Mouse (Mus musculus) layer of hippocampus, adult 2 months (tissue): Measurements from ENCODE around the gene B3gnt7. TPM values are rescaled to one million over a fixed set of nuclear protein-coding genes. Genes with fewer than 3 reads are reported as not detected.

Experiments
- DNase-seq, 2 experiments: peaks; one replicate each; pipeline ENCODE4 v3.0.0; 2022; ENCODE audit warnings: low spot score in 2 of 2
- H3K27ac ChIP-seq: fragments of 200-600 bp; 2 replicates; pipeline ENCODE4 v1.8.1; 2022
- H3K4me3 ChIP-seq: fragments of 200-600 bp; 2 replicates; pipeline ENCODE4 v1.8.1; 2022; ENCODE audit warnings: mild to moderate bottlenecking
- CTCF ChIP-seq: fragments of 200-600 bp; conservative IDR thresholded peaks from 2 replicates; pipeline ENCODE4 v1.8.1; 2022; ENCODE audit warnings: antibody characterized with exemption, mild to moderate bottlenecking, moderate library complexity
- microRNA-seq, 2 experiments: library from miRNA; unstranded; fragments of <30 nt; microRNA quantifications; one replicate each; pipeline ENCODE4 v1.2.0; 2021
- total RNA-seq, 2 experiments: library from RNA; stranded (reverse); gene quantifications; 2 replicates each; pipeline ENCODE4 v1.2.3; 2021

The B3gnt7 gene
- total RNA-seq, 2 experiments from 2014 or later = 0.98 to 1.2 TPM

- no peak for TF ChIP-seq CTCF
- Histone ChIP-seq H3K4me3 (no peak overlapping the region), H3K27ac (no peak overlapping the region)
- DNase-seq = no peak
Observed at GRCm38 (mm10) chr1:86342371-86342770, 39.7 kb downstream of the B3gnt7 start.

- no peak overlapping the region for H3K4me3 ChIP-seq
- H3K27ac ChIP-seq = no peak overlapping the region
- DNase-seq = no peak
- TF ChIP-seq CTCF = no peak
Observed at GRCm38 (mm10) chr1:86343087-86343645, 40.5 kb downstream of the B3gnt7 start.

- no peak for TF ChIP-seq CTCF
- no peak for DNase-seq
- Histone ChIP-seq H3K4me3 (no peak overlapping the region), H3K27ac (no peak overlapping the region)
Observed at GRCm38 (mm10) chr1:86343969-86344861, 41.6 kb downstream of the B3gnt7 start.

GRCm38 (mm10) chr1:86345069-86345468 lies 42.4 kb downstream of the B3gnt7 start:
- no peak for TF ChIP-seq CTCF
- Histone ChIP-seq H3K27ac (no peak overlapping the region), H3K4me3 (no peak overlapping the region)
- no peak for DNase-seq

GRCm38 (mm10) chr1:86345956-86346355 lies 43.3 kb downstream of the B3gnt7 start:
- no peak overlapping the region for H3K4me3 ChIP-seq
- H3K27ac ChIP-seq = no peak overlapping the region
- no peak for TF ChIP-seq CTCF
- DNase-seq = no peak

- TF ChIP-seq CTCF = peak; percentile 68
- Histone ChIP-seq H3K27ac (no peak overlapping the region), H3K4me3 (no peak overlapping the region)
- no peak for DNase-seq
Observed at GRCm38 (mm10) chr1:86346851-86347715, 44.5 kb downstream of the B3gnt7 start.

- TF ChIP-seq CTCF = no peak
- Histone ChIP-seq H3K27ac (no peak overlapping the region), H3K4me3 (no peak overlapping the region)
- no peak for DNase-seq
Observed at GRCm38 (mm10) chr1:86347716-86348045, 45.0 kb downstream of the B3gnt7 start.

- no peak for DNase-seq
- Histone ChIP-seq H3K27ac (no peak overlapping the region), H3K4me3 (no peak overlapping the region)
- TF ChIP-seq CTCF = no peak
Observed at GRCm38 (mm10) chr1:86348083-86348482, 45.5 kb downstream of the B3gnt7 start.

GRCm38 (mm10) chr1:86348801-86349200 lies 46.2 kb downstream of the B3gnt7 start:
- Histone ChIP-seq H3K4me3 (no peak overlapping the region), H3K27ac (no peak overlapping the region)
- no peak for DNase-seq
- peak; percentile 61 for TF ChIP-seq CTCF

- no peak for TF ChIP-seq CTCF
- H3K27ac ChIP-seq = no peak overlapping the region
- H3K4me3 ChIP-seq = no peak overlapping the region
- no peak for DNase-seq
Observed at GRCm38 (mm10) chr1:86349201-86349600, 46.6 kb downstream of the B3gnt7 start.

GRCm38 (mm10) chr1:86349696-86350095 lies 47.1 kb downstream of the B3gnt7 start:
- no peak for DNase-seq
- Histone ChIP-seq H3K27ac (no peak overlapping the region), H3K4me3 (no peak overlapping the region)
- TF ChIP-seq CTCF = no peak

GRCm38 (mm10) chr1:86350576-86350975 lies 47.9 kb downstream of the B3gnt7 start:
- TF ChIP-seq CTCF = no peak
- DNase-seq = no peak
- no peak overlapping the region for H3K27ac ChIP-seq
- no peak overlapping the region for H3K4me3 ChIP-seq

- no peak for DNase-seq
- TF ChIP-seq CTCF = no peak
- no peak overlapping the region for H3K4me3 ChIP-seq
Observed at GRCm38 (mm10) chr1:86354186-86354585, 51.6 kb downstream of the B3gnt7 start.

More at GRCm38 (mm10) chr1:86354186-86354585, 51.6 kb downstream of the B3gnt7 start:
- no peak overlapping the region for H3K27ac ChIP-seq

Small RNA genes lying within 50 kb of the gene (microRNA-seq; reads per million reads assigned to microRNA genes)
- 47.6 to 56.7 reads per million in 2 experiments for gene mmu-mir-3535

Other genes with a start within 250 kb of the B3gnt7 start
- gene Psmd1, start 238.4 kb upstream of the B3gnt7 start, total RNA-seq = 100 to 1,000 TPM; 105 to 111 TPM
- not detected for gene Htr2b, start 190.9 kb upstream of the B3gnt7 start, total RNA-seq
- 1 to 10 TPM; 2.1 to 9.0 TPM for gene Gm21972, start 169.2 kb upstream of the B3gnt7 start, total RNA-seq
- gene Armc9, start 148.1 kb upstream of the B3gnt7 start, total RNA-seq = 10 to 100 TPM; 37.3 to 40.1 TPM
- 100 to 1,000 TPM; 140 to 145 TPM for gene Ncl, start 56.6 kb downstream of the B3gnt7 start, total RNA-seq
- not detected for gene Nmur1, start 123.4 kb downstream of the B3gnt7 start, total RNA-seq
- gene Tex44, start 123.5 kb downstream of the B3gnt7 start, total RNA-seq = not detected
- 100 to 1,000 TPM; 478 to 491 TPM for gene Ptma, start 223.9 kb downstream of the B3gnt7 start, total RNA-seq